Mouse (Mus musculus) heart, embryonic 12.5 days (tissue): Measurements from ENCODE around the gene Car6. TPM values are rescaled to one million over a fixed set of nuclear protein-coding genes. Genes with fewer than 3 reads are reported as not detected.

ENCODE experiments used
- ATAC-seq: fragments of 200-750 bp; cut with Nextera tagmentation; 2 replicates; pipeline ENCODE4 v1.8.0; 2017; ENCODE audit warnings: moderate TSS enrichment, moderate library complexity; ENCODE audit not compliant: insufficient number of reproducible peaks, low FRiP score
- H3K27ac ChIP-seq: fragments of 300-500 bp; sonication (generic); 2 replicates; pipeline ENCODE4 v1.5.1; 2016; ENCODE audit warnings: mild to moderate bottlenecking, moderate library complexity; ENCODE audit not compliant: poor library complexity, severe bottlenecking
- H3K27me3 ChIP-seq: fragments of 300-500 bp; sonication (generic); replicated peaks from 2 replicates; pipeline ENCODE4 v1.6.1; 2016; ENCODE audit warnings: mild to moderate bottlenecking, moderate library complexity
- H3K36me3 ChIP-seq: fragments of 300-500 bp; sonication (generic); 2 replicates; pipeline ENCODE4 v1.6.1; 2016; ENCODE audit warnings: mild to moderate bottlenecking, moderate library complexity
- H3K4me1 ChIP-seq: fragments of 300-500 bp; sonication (generic); replicated peaks from 2 replicates; pipeline ENCODE4 v1.6.1; 2016; ENCODE audit warnings: mild to moderate bottlenecking
- H3K4me2 ChIP-seq: fragments of 300-500 bp; sonication (generic); 2 replicates; pipeline ENCODE4 v1.6.1; 2016; ENCODE audit warnings: mild to moderate bottlenecking, moderate library complexity
- H3K4me3 ChIP-seq: fragments of 300-500 bp; sonication (generic); 2 replicates; pipeline ENCODE4 v1.5.1; 2016; ENCODE audit warnings: mild to moderate bottlenecking
- H3K9ac ChIP-seq: fragments of 300-500 bp; sonication (generic); 2 replicates; pipeline ENCODE4 v1.6.1; 2016; ENCODE audit warnings: mild to moderate bottlenecking, moderate library complexity
- H3K9me3 ChIP-seq: fragments of 300-500 bp; sonication (generic); replicated peaks from 2 replicates; pipeline ENCODE4 v1.6.1; 2016; ENCODE audit warnings: mild to moderate bottlenecking, moderate library complexity
- WGBS: fragments of 180-500 bp; shearing (Covaris S2); methylation state at CpG from one replicate; pipeline ENCODE4 v1.1.7; 2016; 5-methylcytosine and 5-hydroxymethylcytosine counted together
- polyA plus RNA-seq: library from polyadenylated mRNA; unstranded; fragments of >200 nt; fragmentation: Nextera tagmentation; extraction: Ambion mirVana; gene quantifications from 2 replicates; pipeline ENCODE4 v1.2.1, GENCODE M21; 2016

Car6 gene
- polyA plus RNA-seq, 1 experiment from 2014 or later, result not detected

DNA sequence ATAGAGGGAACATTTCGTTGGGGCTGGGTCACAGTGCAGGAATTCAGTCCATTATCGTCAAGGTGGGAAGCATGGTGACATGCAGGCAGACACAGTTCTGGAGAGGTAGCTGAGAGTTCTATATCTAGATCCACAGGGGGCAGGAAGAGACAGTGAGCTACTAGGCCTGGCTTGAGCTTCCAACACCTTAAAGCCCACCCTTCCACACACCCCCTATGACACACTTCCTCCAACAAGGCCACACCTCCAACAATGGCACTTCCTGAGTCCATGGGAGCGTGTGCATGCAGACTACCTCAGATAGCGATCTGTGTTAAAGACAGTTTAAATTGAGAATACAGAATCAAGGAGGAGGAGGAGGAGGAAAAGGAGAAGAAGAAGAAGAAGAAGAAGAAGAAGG, 45.4 kb downstream of the Car6 start:
- no peak overlapping the region for H3K4me2 ChIP-seq
- WGBS, result 72% methylated on average over 4 of the region's 4 CpGs

GRCm38 (mm10) chr4:150155301-150155700, 45.8 kb downstream of the Car6 start:
- 83% methylated on average over 4 of the region's 4 CpGs for WGBS
- Histone ChIP-seq H3K36me3 (no peaks in the 10 kb centered on the region), H3K9me3 (no peaks in the 10 kb centered on the region), H3K27me3 (0 out of 2 replicates have a peak, but pooled peaks cover 13% of the 10 kb centered on the region), H3K4me3 (no peak overlapping the region), H3K4me1 (peaks cover 3% of the 10 kb centered on the region; the same call in 1 of the 2 replicates), H3K4me2 (no peak overlapping the region), H3K27ac (no peak overlapping the region), H3K9ac (no peak overlapping the region)
- no peak for ATAC-seq

More for the DNA sequence above, 45.4 kb downstream of the Car6 start:
- no peak overlapping the region for H3K27ac ChIP-seq
- H3K9me3 ChIP-seq, result no peaks in the 10 kb centered on the region
- H3K27me3 ChIP-seq, result 0 out of 2 replicates have a peak, but pooled peaks cover 13% of the 10 kb centered on the region
- H3K36me3 ChIP-seq, result no peaks in the 10 kb centered on the region
- no peak for ATAC-seq
- no peak overlapping the region for H3K9ac ChIP-seq
- no peak overlapping the region for H3K4me3 ChIP-seq
- peaks cover 3% of the 10 kb centered on the region; the same call in 1 of the 2 replicates for H3K4me1 ChIP-seq

DNA sequence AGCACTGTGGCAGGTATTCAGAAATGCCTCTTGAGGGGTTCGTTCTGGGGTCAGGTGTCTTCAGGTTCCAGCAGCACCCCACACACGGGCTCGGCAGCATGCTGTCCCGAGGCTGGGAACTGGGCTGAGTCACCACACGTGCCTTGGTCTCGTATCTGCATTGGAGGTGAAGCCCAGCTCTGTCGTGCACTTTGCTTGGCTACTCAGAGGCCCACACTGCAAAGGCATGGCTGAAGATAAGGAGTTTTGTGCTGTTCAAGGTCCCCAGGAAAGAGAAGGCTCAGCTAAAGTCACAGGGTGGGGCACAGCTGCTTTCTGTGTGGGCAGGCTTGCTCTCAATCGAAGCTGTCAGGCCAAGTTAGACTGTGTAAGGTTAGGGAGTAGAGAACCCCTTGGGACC, 48.6 kb downstream of the Car6 start:
- H3K9ac ChIP-seq, result no peak overlapping the region
- no peaks in the 10 kb centered on the region for H3K36me3 ChIP-seq
- no peak overlapping the region for H3K4me2 ChIP-seq
- no peak for ATAC-seq
- H3K4me3 ChIP-seq, result no peak overlapping the region
- no peak overlapping the region for H3K27ac ChIP-seq
- H3K9me3 ChIP-seq, result peaks cover 13% of the 10 kb centered on the region
- 0 out of 2 replicates have a peak, but pooled peaks cover 4% of the 10 kb centered on the region for H3K27me3 ChIP-seq
- H3K4me1 ChIP-seq, result 0 out of 2 replicates have a peak, but pooled peaks cover 3% of the 10 kb centered on the region
- 52% methylated on average over 8 of the region's 8 CpGs for WGBS

DNA sequence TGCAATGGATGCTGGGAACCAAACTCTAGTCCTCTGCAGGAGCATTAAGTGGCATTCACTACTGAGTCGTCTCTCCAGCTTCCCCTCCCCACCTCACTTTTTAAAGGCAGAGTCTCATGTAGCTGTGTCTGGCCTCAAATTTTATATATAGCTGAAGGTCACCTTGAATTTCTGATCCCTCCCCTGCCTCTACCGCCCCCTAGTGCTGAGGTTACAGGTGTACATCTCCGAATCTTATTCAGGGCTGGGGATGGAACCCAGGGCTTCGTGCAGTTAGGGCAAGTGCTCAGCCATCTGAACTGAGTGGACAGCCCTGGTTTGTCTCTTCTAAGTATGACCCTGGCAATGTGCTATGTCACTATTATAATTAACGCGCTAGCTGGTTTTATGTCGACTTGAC, 50.1 kb downstream of the Car6 start:
- no peak for ATAC-seq
- Histone ChIP-seq H3K4me3 (no peak overlapping the region), H3K4me1 (0 out of 2 replicates have a peak, but pooled peaks cover 3% of the 10 kb centered on the region), H3K27ac (no peak overlapping the region), H3K36me3 (no peaks in the 10 kb centered on the region), H3K9ac (no peak overlapping the region), H3K27me3 (no peaks in the 10 kb centered on the region), H3K9me3 (peaks cover 14% of the 10 kb centered on the region), H3K4me2 (no peak overlapping the region)
- WGBS, result 74% methylated on average over 7 of the region's 7 CpGs

DNA sequence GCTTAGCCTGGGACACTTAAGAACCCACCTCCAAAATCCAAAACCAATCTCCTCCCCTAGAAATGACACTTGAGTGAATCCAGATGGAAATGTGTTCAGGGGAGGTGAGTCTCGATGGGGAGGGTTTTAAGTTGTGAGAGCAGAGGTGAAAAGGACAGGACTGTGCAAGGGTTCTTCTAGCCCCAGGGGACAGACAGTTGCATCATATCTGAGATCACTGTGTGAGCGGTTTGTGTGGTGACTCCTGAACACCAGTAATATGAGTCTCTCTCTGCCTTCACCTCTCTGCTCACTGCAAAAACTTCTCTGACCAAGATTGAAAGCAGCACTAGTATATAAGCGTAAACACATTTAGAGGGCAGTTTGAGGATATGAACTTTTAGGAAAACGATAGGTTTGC, 54.8 kb downstream of the Car6 start:
- no peak for ATAC-seq
- Histone ChIP-seq H3K4me3 (no peak overlapping the region), H3K36me3 (no peaks in the 10 kb centered on the region), H3K9me3 (peaks cover 23% of the 10 kb centered on the region), H3K9ac (no peak overlapping the region), H3K4me2 (no peak overlapping the region), H3K4me1 (no peaks in the 10 kb centered on the region), H3K27me3 (no peaks in the 10 kb centered on the region), H3K27ac (no peak overlapping the region)
- 79% methylated on average over 4 of the region's 4 CpGs for WGBS

GRCm38 (mm10) chr4:150144242-150144641, 56.9 kb downstream of the Car6 start:
- 22% methylated on average over 12 of the region's 12 CpGs for WGBS
- ATAC-seq, result no peak
- peaks cover 23% of the 10 kb centered on the region for H3K9me3 ChIP-seq

DNA sequence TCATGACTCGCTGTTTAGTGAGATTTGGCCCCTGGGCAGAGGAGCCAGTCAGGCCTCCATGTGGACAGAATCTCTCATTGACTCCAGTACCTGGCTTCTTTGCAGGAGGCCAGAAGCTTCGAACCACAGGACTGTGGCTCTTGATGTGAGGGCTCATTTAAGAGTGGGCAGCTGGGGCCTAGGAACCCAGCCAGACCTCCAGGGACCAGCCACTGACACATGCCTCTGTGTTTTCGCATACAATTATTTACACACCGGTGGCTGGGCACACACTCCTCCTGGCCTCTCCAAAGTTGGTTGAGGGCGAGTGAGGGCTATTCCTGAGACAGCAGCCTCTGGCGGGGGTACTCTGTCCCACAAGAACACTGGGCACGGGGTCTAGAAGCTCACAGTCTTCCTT, 60.8 kb downstream of the Car6 start:
- H3K9me3 ChIP-seq, result peaks cover 9% of the 10 kb centered on the region; the same call in 1 of the 2 replicates
- no peaks in the 10 kb centered on the region for H3K36me3 ChIP-seq
- no peak overlapping the region for H3K4me2 ChIP-seq
- H3K27ac ChIP-seq, result no peak overlapping the region
- H3K4me1 ChIP-seq, result peaks cover 13% of the 10 kb centered on the region; the same call in 1 of the 2 replicates
- H3K4me3 ChIP-seq, result no peak overlapping the region
- WGBS, result 82% methylated on average over 7 of the region's 7 CpGs
- ATAC-seq, result no peak
- H3K9ac ChIP-seq, result no peak overlapping the region
- H3K27me3 ChIP-seq, result peaks cover 16% of the 10 kb centered on the region; the same call in 1 of the 2 replicates

More at GRCm38 (mm10) chr4:150144242-150144641, 56.9 kb downstream of the Car6 start:
- no peaks in the 10 kb centered on the region for H3K4me1 ChIP-seq
- H3K27ac ChIP-seq, result no peak overlapping the region
- H3K4me2 ChIP-seq, result no peak overlapping the region
- peaks cover 13% of the 10 kb centered on the region; the same call in 1 of the 2 replicates for H3K27me3 ChIP-seq
- no peaks in the 10 kb centered on the region for H3K36me3 ChIP-seq
- no peak overlapping the region for H3K4me3 ChIP-seq
- H3K9ac ChIP-seq, result no peak overlapping the region

DNA sequence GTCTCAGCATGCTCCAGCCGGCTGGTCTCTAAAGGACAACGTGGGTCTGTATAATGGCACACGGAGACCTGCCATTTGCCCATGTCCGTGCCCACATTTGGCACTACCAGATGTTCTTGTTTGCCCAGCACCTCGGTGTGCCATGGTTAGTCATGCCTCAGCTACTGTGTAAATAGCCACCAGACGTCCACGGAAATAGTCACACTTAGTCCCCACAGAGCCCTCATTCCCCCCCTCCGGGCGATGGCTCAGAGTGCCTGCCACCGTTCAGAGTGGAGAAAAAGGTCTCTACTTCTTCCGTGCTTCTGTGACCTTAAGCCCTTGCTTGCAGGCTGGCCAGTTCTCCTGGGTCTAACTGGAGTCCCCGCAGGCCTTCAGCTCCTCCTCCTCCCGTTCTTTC, 62.0 kb downstream of the Car6 start:
- 64% methylated on average over 13 of the region's 13 CpGs for WGBS

DNA sequence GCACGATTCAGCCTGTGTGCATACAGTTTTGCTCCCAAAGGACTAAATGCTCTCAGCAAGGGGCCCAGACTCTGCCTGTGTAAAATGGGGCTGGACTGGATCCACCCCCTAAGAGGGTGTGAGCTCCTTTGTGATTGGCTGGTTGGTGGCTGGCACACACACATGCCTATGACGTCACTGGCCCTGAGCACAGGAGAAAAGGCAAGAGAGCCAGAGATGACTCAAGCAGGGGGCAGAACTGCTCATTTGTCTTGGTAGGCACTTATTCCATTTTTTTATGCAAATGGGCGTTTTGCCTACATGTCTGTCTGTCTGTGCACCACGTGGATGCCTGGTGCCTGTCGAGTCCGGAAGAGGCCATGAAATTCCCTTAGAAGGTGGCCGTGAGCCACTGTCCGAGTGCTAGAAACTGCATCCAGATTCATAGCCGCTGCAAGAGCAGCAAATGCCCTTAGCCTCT, 63.0 kb downstream of the Car6 start:
- H3K9ac ChIP-seq, result 0 out of 2 replicates have a peak overlapping the region, but pooled peaks have one; percentile 23
- no peak overlapping the region for H3K27ac ChIP-seq
- no peaks in the 10 kb centered on the region for H3K9me3 ChIP-seq
- peak overlapping the region; percentile 24; the same call in 1 of the 2 replicates for H3K4me3 ChIP-seq
- H3K36me3 ChIP-seq, result no peaks in the 10 kb centered on the region
- ATAC-seq, result peak; percentile 78
- peak overlapping the region; percentile 54 for H3K4me2 ChIP-seq
- H3K4me1 ChIP-seq, result peaks cover 14% of the 10 kb centered on the region; the same call in 1 of the 2 replicates
- 20% methylated on average over 9 of the region's 9 CpGs for WGBS
- peaks cover 16% of the 10 kb centered on the region; the same call in 1 of the 2 replicates for H3K27me3 ChIP-seq

More for the DNA sequence above, 62.0 kb downstream of the Car6 start:
- Histone ChIP-seq H3K4me1 (peaks cover 13% of the 10 kb centered on the region; the same call in 1 of the 2 replicates), H3K36me3 (no peaks in the 10 kb centered on the region), H3K9me3 (peaks cover 6% of the 10 kb centered on the region; the same call in 1 of the 2 replicates), H3K9ac (no peak overlapping the region), H3K4me2 (no peak overlapping the region), H3K27me3 (peaks cover 16% of the 10 kb centered on the region; the same call in 1 of the 2 replicates), H3K27ac (no peak overlapping the region), H3K4me3 (no peak overlapping the region)
- ATAC-seq, result no peak

DNA sequence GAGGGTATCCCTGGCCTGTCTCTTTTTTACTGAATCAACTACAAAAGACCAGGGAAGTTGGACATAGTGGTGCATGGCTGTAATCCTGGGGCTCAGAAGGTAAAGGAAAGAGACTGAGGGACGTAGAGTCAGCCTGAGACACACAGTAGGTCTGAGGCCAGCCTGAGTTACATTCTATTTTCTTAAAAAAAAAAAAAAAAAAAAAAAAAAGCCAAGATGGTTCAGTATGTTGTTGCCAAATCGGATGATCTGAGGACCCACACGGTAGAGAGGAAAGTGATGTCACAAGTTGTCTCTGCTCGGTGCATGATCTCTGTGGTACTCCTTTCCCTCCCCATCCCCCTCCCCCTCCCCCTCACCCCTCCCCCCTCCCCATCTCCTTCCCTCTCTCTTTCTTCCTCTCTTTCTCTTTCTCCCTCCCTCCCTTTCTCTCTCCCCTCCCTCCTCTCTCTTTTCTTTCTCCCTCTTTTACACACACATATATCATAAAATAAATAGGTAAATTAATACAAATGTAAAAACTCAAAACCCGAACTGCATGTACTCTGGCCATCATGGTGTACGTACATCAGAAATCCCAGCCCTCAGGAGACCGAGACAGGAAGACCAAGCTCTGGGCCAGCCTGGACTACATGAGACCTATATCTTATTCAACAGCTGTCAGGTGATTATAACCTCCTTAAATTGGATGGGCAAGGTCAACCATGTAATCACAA, 63.6 kb downstream of the Car6 start:
- H3K27ac ChIP-seq, result no peak overlapping the region
- 79% methylated on average over 7 of the region's 7 CpGs for WGBS
- H3K4me2 ChIP-seq, result 0 out of 2 replicates have a peak overlapping the region, but pooled peaks have one; percentile 54

More for the DNA sequence above, 63.6 kb downstream of the Car6 start:
- Histone ChIP-seq H3K27me3 (peaks cover 16% of the 10 kb centered on the region; the same call in 1 of the 2 replicates), H3K36me3 (no peaks in the 10 kb centered on the region), H3K4me1 (peaks cover 20% of the 10 kb centered on the region; the same call in 1 of the 2 replicates), H3K9ac (no peak overlapping the region), H3K9me3 (no peaks in the 10 kb centered on the region), H3K4me3 (no peak overlapping the region)
- no peak for ATAC-seq
